Mouse (Mus musculus): ENCODE results near the gene Pfas.

The Pfas gene

GRCm38 (mm10) chr11:69008182-69009121, at the start of gene Pfas:
Gene Pfas (minus strand): TSS chr11:69008460.
- TF ChIP-seq GATA4 (IDR thresholded peaks at IDR 0.05; ENCODE audit: insufficient replicate concordance, low read length) = peak; percentile 67; the same call in 1 of the 2 replicates

GRCm38 (mm10) chr11:69053848-69054247, 45.6 kb upstream of the Pfas start:
- no peak for TF ChIP-seq GATA4 (IDR thresholded peaks at IDR 0.05; ENCODE audit: insufficient replicate concordance, low read length)

GRCm38 (mm10) chr11:69052824-69053421, 44.7 kb upstream of the Pfas start:
- TF ChIP-seq GATA4 (IDR thresholded peaks at IDR 0.05; ENCODE audit: insufficient replicate concordance, low read length) = no peak

- TF ChIP-seq GATA4 (IDR thresholded peaks at IDR 0.05; ENCODE audit: insufficient replicate concordance, low read length) = no peak
Observed at GRCm38 (mm10) chr11:69051771-69052170, 43.5 kb upstream of the Pfas start.

GRCm38 (mm10) chr11:69050748-69051147, 42.5 kb upstream of the Pfas start:
- no peak for TF ChIP-seq GATA4 (IDR thresholded peaks at IDR 0.05; ENCODE audit: insufficient replicate concordance, low read length)

GRCm38 (mm10) chr11:69048151-69048550, 39.9 kb upstream of the Pfas start:
- TF ChIP-seq GATA4 (IDR thresholded peaks at IDR 0.05; ENCODE audit: insufficient replicate concordance, low read length) = no peak

GRCm38 (mm10) chr11:69047592-69047991, 39.3 kb upstream of the Pfas start:
- no peak for TF ChIP-seq GATA4 (IDR thresholded peaks at IDR 0.05; ENCODE audit: insufficient replicate concordance, low read length)

- no peak for TF ChIP-seq GATA4 (IDR thresholded peaks at IDR 0.05; ENCODE audit: insufficient replicate concordance, low read length)
Observed at GRCm38 (mm10) chr11:69046395-69046774, 38.1 kb upstream of the Pfas start.

- TF ChIP-seq GATA4 (IDR thresholded peaks at IDR 0.05; ENCODE audit: insufficient replicate concordance, low read length) = no peak
Observed at GRCm38 (mm10) chr11:69045531-69046394, 37.5 kb upstream of the Pfas start, which contains the start of gene Aurkb. Gene Aurkb (plus strand): TSS chr11:69045647.

GRCm38 (mm10) chr11:69038173-69038572, 29.9 kb upstream of the Pfas start:
- TF ChIP-seq GATA4 (IDR thresholded peaks at IDR 0.05; ENCODE audit: insufficient replicate concordance, low read length) = no peak

GRCm38 (mm10) chr11:69037231-69038061, 29.2 kb upstream of the Pfas start:
- TF ChIP-seq GATA4 (IDR thresholded peaks at IDR 0.05; ENCODE audit: insufficient replicate concordance, low read length) = 0 out of 2 replicates have a peak, but pooled peaks have one; percentile 1

- peak; percentile 35; the same call in 1 of the 2 replicates for TF ChIP-seq GATA4 (IDR thresholded peaks at IDR 0.05; ENCODE audit: insufficient replicate concordance, low read length)
Observed at GRCm38 (mm10) chr11:69036486-69037230, 28.4 kb upstream of the Pfas start.

GRCm38 (mm10) chr11:69035849-69036248, 27.6 kb upstream of the Pfas start:
- no peak for TF ChIP-seq GATA4 (IDR thresholded peaks at IDR 0.05; ENCODE audit: insufficient replicate concordance, low read length)

- TF ChIP-seq GATA4 (IDR thresholded peaks at IDR 0.05; ENCODE audit: insufficient replicate concordance, low read length) = no peak
Observed at GRCm38 (mm10) chr11:69035411-69035810, 27.2 kb upstream of the Pfas start.
